Mouse (Mus musculus) heart, embryonic 11.5 days (tissue): ENCODE measurements at regions not wholly inside any gene's neighbourhood (a gene's known extent, or its start where the extent isn't known, plus 50 kb on each side); places are given as distances from the start of the nearest gene placed in this dataset.

Experiments
- ATAC-seq: fragments of 200-750 bp; cut with Nextera tagmentation; replicated peaks from 2 replicates; pipeline ENCODE4 v1.8.0; 2017; ENCODE audit warnings: moderate library complexity; ENCODE audit not compliant: insufficient number of reproducible peaks, low FRiP score, low TSS enrichment
- H3K27ac ChIP-seq: fragments of 300-500 bp; sonication (generic); 2 replicates; pipeline ENCODE4 v1.5.1; 2014; ENCODE audit warnings: mild to moderate bottlenecking, low read depth, low read length
- H3K27me3 ChIP-seq: fragments of 300-500 bp; sonication (generic); 2 replicates; pipeline ENCODE4 v1.6.1; 2014; ENCODE audit warnings: mild to moderate bottlenecking, low read length, mixed read lengths; ENCODE audit not compliant: control insufficient read depth, insufficient read depth
- H3K36me3 ChIP-seq: fragments of 300-500 bp; sonication (generic); 2 replicates; pipeline ENCODE4 v1.6.1; 2014; ENCODE audit warnings: mild to moderate bottlenecking, low read length, moderate library complexity, mixed read lengths; ENCODE audit not compliant: control insufficient read depth, insufficient read depth
- H3K4me1 ChIP-seq: fragments of 300-500 bp; sonication (generic); 2 replicates; pipeline ENCODE4 v1.6.1; 2014; ENCODE audit warnings: low read length; ENCODE audit not compliant: control insufficient read depth, insufficient read depth
- H3K4me2 ChIP-seq: fragments of 300-500 bp; sonication (generic); 2 replicates; pipeline ENCODE4 v1.6.1; 2014; ENCODE audit warnings: mild to moderate bottlenecking, moderate library complexity
- H3K4me3 ChIP-seq: fragments of 300-500 bp; sonication (generic); 2 replicates; pipeline ENCODE4 v1.5.1; 2014; ENCODE audit warnings: low read depth, low read length
- H3K9ac ChIP-seq: fragments of 300-500 bp; sonication (generic); 2 replicates; pipeline ENCODE4 v1.6.1; 2014; ENCODE audit warnings: mild to moderate bottlenecking, low read depth, low read length, moderate library complexity
- H3K9me3 ChIP-seq: fragments of 300-500 bp; sonication (generic); replicated peaks from 2 replicates; pipeline ENCODE4 v1.6.1; 2016; ENCODE audit warnings: low read length; ENCODE audit not compliant: control insufficient read depth
- WGBS: fragments of 180-500 bp; shearing (Covaris S2); extraction: QIAGEN DNeasy Blood & Tissue Kit; methylation state at CpG from one replicate; pipeline ENCODE4 v1.1.7; 2014; ENCODE audit not compliant: insufficient replicate concordance; 5-methylcytosine and 5-hydroxymethylcytosine counted together

- Histone ChIP-seq H3K27ac (no peak overlapping the region), H3K4me1 (no peaks in the 10 kb centered on the region), H3K4me3 (no peak overlapping the region), H3K9ac (no peak overlapping the region), H3K4me2 (no peak overlapping the region), H3K36me3 (no peaks in the 10 kb centered on the region), H3K27me3 (no peaks in the 10 kb centered on the region), H3K9me3 (no peaks in the 10 kb centered on the region)
- WGBS, result 70% methylated on average over 5 of the region's 5 CpGs
- no peak for ATAC-seq
Measured at GRCm38 (mm10) chr3:149203451-149203850, 213.1 kb upstream of the Adgrl2 start.

- H3K9me3 ChIP-seq, result no peaks in the 10 kb centered on the region
- H3K27ac ChIP-seq, result no peak overlapping the region
- H3K27me3 ChIP-seq, result 0 out of 2 replicates have a peak, but pooled peaks cover 3% of the 10 kb centered on the region
- no peak for ATAC-seq
- no peak overlapping the region for H3K9ac ChIP-seq
- no peaks in the 10 kb centered on the region for H3K36me3 ChIP-seq
- WGBS, result 76% methylated on average over 8 of the region's 8 CpGs
- H3K4me1 ChIP-seq, result no peaks in the 10 kb centered on the region
- H3K4me3 ChIP-seq, result no peak overlapping the region
- H3K4me2 ChIP-seq, result no peak overlapping the region
Measured at GRCm38 (mm10) chr3:149196477-149197185, 206.3 kb upstream of the Adgrl2 start.

GRCm38 (mm10) chr3:149190856-149191576 is 200.7 kb upstream of the Adgrl2 start:
- no peak overlapping the region for H3K9ac ChIP-seq
- no peaks in the 10 kb centered on the region for H3K36me3 ChIP-seq
- no peaks in the 10 kb centered on the region for H3K4me1 ChIP-seq
- H3K4me3 ChIP-seq, result no peak overlapping the region
- no peak overlapping the region for H3K4me2 ChIP-seq
- H3K27ac ChIP-seq, result no peak overlapping the region
- no peaks in the 10 kb centered on the region for H3K27me3 ChIP-seq
- 78% methylated on average over 19 of the region's 19 CpGs for WGBS
- no peak for ATAC-seq
- H3K9me3 ChIP-seq, result no peaks in the 10 kb centered on the region

GRCm38 (mm10) chr3:149184136-149184551 is 193.8 kb upstream of the Adgrl2 start:
- H3K9ac ChIP-seq, result no peak overlapping the region
- H3K36me3 ChIP-seq, result no peaks in the 10 kb centered on the region
- H3K4me2 ChIP-seq, result peak overlapping the region; percentile 65
- H3K4me3 ChIP-seq, result peak overlapping the region; percentile 11; the same call in 1 of the 2 replicates
- WGBS, result 6% methylated on average over 12 of the region's 12 CpGs
- H3K27ac ChIP-seq, result no peak overlapping the region
- no peaks in the 10 kb centered on the region for H3K9me3 ChIP-seq
- ATAC-seq, result no peak
- H3K4me1 ChIP-seq, result peaks cover 4% of the 10 kb centered on the region
- H3K27me3 ChIP-seq, result no peaks in the 10 kb centered on the region

GRCm38 (mm10) chr3:149182095-149182494 is 191.7 kb upstream of the Adgrl2 start:
- Histone ChIP-seq H3K9me3 (no peaks in the 10 kb centered on the region), H3K4me2 (no peak overlapping the region), H3K9ac (no peak overlapping the region), H3K27me3 (no peaks in the 10 kb centered on the region), H3K36me3 (no peaks in the 10 kb centered on the region), H3K4me1 (peaks cover 4% of the 10 kb centered on the region), H3K4me3 (no peak overlapping the region), H3K27ac (no peak overlapping the region)
- WGBS, result 90% methylated on average over 5 of the region's 5 CpGs
- ATAC-seq, result no peak

- Histone ChIP-seq H3K36me3 (no peaks in the 10 kb centered on the region), H3K4me3 (no peak overlapping the region), H3K9ac (no peak overlapping the region), H3K4me2 (no peak overlapping the region), H3K4me1 (peaks cover 4% of the 10 kb centered on the region), H3K27me3 (no peaks in the 10 kb centered on the region), H3K27ac (no peak overlapping the region), H3K9me3 (no peaks in the 10 kb centered on the region)
- ATAC-seq, result no peak
- 71% methylated on average over 8 of the region's 8 CpGs for WGBS
Measured at GRCm38 (mm10) chr3:149180129-149180528, 189.8 kb upstream of the Adgrl2 start.

- WGBS, result 72% methylated on average over 11 of the region's 11 CpGs
- Histone ChIP-seq H3K9ac (no peak overlapping the region), H3K9me3 (no peaks in the 10 kb centered on the region), H3K36me3 (no peaks in the 10 kb centered on the region), H3K4me3 (no peak overlapping the region), H3K4me2 (no peak overlapping the region), H3K27ac (no peak overlapping the region), H3K27me3 (no peaks in the 10 kb centered on the region), H3K4me1 (peaks cover 4% of the 10 kb centered on the region)
- ATAC-seq, result no peak
Measured at GRCm38 (mm10) chr3:149179486-149180116, 189.2 kb upstream of the Adgrl2 start.

- Histone ChIP-seq H3K27ac (no peak overlapping the region), H3K27me3 (no peaks in the 10 kb centered on the region), H3K4me2 (no peak overlapping the region), H3K4me3 (no peak overlapping the region), H3K9me3 (no peaks in the 10 kb centered on the region), H3K36me3 (no peaks in the 10 kb centered on the region), H3K9ac (no peak overlapping the region), H3K4me1 (no peaks in the 10 kb centered on the region)
- 86% methylated on average over 3 of the region's 3 CpGs for WGBS
- ATAC-seq, result no peak
Measured at GRCm38 (mm10) chr3:149178891-149179290, 188.5 kb upstream of the Adgrl2 start.
